Mouse (Mus musculus): Measurements from ENCODE around the gene Stk11ip. TPM values are rescaled to one million over a fixed set of nuclear protein-coding genes. Genes with fewer than 3 reads are reported as not detected.

Gene Stk11ip
- polyA plus RNA-seq, 1 experiment: 50.6 TPM

DNA sequence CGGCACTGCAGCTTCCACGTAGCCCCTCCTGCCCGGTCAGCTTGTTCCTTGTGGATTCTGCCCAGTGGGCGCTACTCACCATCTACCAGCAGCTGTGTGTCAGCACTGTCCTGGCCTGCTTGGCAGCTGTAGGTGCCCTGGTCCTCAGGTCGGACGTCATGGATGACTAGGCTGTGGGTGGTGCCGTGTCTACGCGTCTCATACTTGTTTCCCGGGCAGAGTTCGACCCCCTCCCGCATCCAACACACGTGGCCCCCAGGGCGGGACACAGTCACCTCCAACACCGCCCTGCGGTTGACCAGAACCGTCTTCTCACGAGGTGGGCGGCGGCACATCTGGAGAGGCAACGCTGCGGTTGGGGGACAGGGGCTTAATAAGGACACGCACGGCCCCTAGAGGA lies 34.8 kb upstream of the Stk11ip start:
- WGBS: 37% methylated on average over 24 of the region's 24 CpGs
- no peak for TF ChIP-seq CTCF (IDR thresholded peaks at IDR 0.05; ENCODE audit: insufficient read depth, low read length)
- TF ChIP-seq POLR2A (IDR thresholded peaks at IDR 0.05; ENCODE audit: borderline replicate concordance, extremely low read depth, low read depth, low read length): no peak
- no peak for DNase-seq
- no peak overlapping the region for H3K4me3 ChIP-seq (replicated peaks; ENCODE audit: extremely low read depth, low read depth, low read length)
- peaks cover 2% of the 10 kb centered on the region; the same call in 1 of the 2 replicates for H3K4me1 ChIP-seq (ENCODE audit: control insufficient read depth, insufficient read depth, low read length)

DNA sequence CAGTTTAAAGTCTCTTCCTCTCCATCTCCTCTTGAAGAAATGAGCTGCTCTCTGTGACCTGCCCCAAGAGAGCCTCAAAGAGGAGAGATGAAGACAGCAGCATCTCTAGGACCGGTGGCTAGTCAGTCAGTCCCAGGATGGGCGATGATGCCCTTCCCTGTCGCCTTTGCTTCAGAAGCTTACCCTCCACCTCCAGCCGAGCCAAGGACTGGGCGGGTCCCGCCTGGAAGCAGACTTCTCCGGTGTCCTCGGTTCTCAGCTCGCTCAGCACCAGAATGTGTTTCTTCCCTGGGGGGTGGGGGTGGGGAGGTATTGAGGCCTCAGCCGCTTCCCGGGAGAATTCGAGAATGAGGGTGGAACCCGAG lies 34.3 kb upstream of the Stk11ip start:
- no peak for TF ChIP-seq POLR2A (IDR thresholded peaks at IDR 0.05; ENCODE audit: borderline replicate concordance, extremely low read depth, low read depth, low read length)
- TF ChIP-seq CTCF (IDR thresholded peaks at IDR 0.05; ENCODE audit: insufficient read depth, low read length): no peak
- peaks cover 2% of the 10 kb centered on the region; the same call in 1 of the 2 replicates for H3K4me1 ChIP-seq (ENCODE audit: control insufficient read depth, insufficient read depth, low read length)
- DNase-seq: no peak
- WGBS: 18% methylated on average over 13 of the region's 13 CpGs
- H3K4me3 ChIP-seq (replicated peaks; ENCODE audit: extremely low read depth, low read depth, low read length): peak overlapping the region; percentile 55

DNA sequence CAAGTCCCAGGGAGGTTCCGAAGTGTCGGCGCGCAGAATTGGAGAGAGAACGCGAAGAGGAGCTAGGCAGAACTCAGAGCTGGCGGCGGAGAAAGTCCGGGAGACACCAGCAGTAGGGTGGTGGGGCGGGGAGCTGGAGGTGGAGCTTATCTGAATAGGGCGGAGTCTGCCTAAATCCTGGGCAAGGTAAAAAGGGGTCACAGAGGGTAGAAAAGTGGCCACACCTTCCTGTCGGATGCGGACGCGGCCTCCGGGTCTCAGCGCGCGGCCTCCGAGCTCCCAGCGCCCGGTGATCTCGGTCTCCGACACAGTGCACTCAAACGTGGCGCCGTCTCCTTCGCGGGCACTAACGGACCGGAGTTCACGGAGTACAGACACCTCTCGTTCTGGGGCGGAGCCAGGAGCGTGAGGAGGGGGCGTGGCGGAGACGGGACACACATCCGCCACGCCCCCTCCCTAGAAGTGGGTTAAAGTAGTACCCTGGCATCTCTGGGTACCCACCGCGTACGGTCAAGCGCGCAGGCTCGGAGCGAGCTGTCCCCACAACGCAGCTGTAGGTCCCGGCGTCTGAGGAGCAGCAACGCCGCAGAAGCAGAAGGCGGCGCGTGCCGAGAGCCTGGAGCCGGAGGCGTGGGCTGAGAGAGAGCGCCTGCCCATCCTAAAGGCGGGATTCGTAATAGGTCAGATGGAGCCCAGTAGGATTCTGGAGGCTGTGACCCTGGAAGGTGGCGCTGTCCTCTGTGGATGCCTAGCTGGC lies 33.7 kb upstream of the Stk11ip start:
- 5% methylated on average over 62 of the region's 62 CpGs for WGBS

DNA sequence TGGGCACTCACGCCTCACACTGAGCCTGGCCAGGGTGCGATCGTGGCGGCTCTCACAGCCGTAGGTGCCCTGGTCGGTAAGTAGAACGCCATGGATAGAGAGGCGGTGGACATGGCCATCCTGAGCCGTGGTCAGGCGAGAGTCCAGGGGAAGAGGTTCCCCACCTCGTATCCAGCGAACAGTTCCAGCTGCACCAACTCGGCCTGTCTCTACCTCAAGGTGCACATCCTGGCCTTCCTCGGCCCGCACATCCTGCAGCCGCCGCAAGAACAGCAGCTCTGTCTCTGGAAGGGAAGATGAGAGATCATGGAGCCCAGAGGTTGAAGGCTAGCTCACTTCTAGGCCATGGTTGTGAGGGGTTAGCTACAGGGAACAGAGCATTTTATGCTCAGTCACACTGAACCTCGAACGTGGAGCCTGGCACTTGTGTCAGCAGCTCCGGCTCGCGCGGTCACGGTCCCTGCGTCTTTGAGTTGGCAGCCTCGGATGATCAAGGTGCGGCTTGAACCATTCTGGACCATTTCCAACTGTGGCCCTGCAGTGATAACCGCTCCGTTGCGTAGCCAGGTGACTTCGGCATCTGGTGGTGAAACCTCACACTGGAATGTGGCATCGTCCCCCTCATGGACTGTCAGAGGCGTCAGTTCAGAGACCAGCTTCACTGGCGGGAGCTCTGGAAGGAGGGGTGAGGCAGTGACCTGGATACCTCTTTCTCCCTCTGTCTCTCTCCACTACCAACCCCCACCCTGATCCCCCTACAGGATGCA lies 30.4 kb upstream of the Stk11ip start:
- no peak overlapping the region for H3K4me3 ChIP-seq (replicated peaks; ENCODE audit: extremely low read depth, low read depth, low read length)
- WGBS: 92% methylated on average over 34 of the region's 34 CpGs
- TF ChIP-seq CTCF (IDR thresholded peaks at IDR 0.05; ENCODE audit: insufficient read depth, low read length) (no peak), POLR2A (IDR thresholded peaks at IDR 0.05; ENCODE audit: borderline replicate concordance, extremely low read depth, low read depth, low read length) (no peak)
- no peak for DNase-seq
- peaks cover 2% of the 10 kb centered on the region; the same call in 1 of the 2 replicates for H3K4me1 ChIP-seq (ENCODE audit: control insufficient read depth, insufficient read depth, low read length)

More for the DNA sequence above, 33.7 kb upstream of the Stk11ip start:
- H3K4me1 ChIP-seq (ENCODE audit: control insufficient read depth, insufficient read depth, low read length): peaks cover 2% of the 10 kb centered on the region; the same call in 1 of the 2 replicates
- peak; percentile 81 for DNase-seq
- H3K4me3 ChIP-seq (replicated peaks; ENCODE audit: extremely low read depth, low read depth, low read length): peak overlapping the region; percentile 55
- TF ChIP-seq CTCF (IDR thresholded peaks at IDR 0.05; ENCODE audit: insufficient read depth, low read length): no peak
- no peak for TF ChIP-seq POLR2A (IDR thresholded peaks at IDR 0.05; ENCODE audit: borderline replicate concordance, extremely low read depth, low read depth, low read length)

DNA sequence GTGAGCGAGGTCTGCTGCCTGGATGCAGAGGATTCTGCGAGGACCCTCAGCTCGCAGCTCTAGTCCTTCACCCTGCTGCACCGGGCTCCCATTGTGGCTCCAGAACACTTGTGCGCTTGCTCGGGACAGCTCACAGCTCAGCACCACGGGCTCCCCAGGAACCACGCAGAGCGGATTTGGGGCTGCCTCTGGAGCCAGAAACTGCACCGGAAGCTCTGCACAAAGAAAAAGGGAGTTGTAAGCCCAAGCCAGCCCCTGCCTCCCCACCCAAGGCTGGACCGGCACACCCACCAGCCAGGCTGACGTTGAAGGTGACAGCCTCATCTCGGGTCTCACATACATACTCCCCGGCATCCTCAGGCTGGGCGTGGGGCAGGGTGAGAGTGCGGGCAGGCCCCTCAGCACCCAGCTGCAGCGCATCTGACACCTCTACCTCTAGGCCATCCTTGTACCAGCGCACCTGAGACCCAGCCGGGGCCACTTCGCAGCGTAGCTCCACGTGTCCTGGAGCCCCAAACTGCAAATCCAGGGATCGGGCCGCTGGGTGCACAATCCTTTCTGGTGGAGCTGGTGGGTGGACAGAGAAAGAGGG lies 28.7 kb upstream of the Stk11ip start:
- no peak overlapping the region for H3K4me3 ChIP-seq (replicated peaks; ENCODE audit: extremely low read depth, low read depth, low read length)
- TF ChIP-seq CTCF (IDR thresholded peaks at IDR 0.05; ENCODE audit: insufficient read depth, low read length) (no peak), POLR2A (IDR thresholded peaks at IDR 0.05; ENCODE audit: borderline replicate concordance, extremely low read depth, low read depth, low read length) (no peak)
- no peak for DNase-seq
- peaks cover 2% of the 10 kb centered on the region; the same call in 1 of the 2 replicates for H3K4me1 ChIP-seq (ENCODE audit: control insufficient read depth, insufficient read depth, low read length)
- WGBS: 79% methylated on average over 24 of the region's 24 CpGs

DNA sequence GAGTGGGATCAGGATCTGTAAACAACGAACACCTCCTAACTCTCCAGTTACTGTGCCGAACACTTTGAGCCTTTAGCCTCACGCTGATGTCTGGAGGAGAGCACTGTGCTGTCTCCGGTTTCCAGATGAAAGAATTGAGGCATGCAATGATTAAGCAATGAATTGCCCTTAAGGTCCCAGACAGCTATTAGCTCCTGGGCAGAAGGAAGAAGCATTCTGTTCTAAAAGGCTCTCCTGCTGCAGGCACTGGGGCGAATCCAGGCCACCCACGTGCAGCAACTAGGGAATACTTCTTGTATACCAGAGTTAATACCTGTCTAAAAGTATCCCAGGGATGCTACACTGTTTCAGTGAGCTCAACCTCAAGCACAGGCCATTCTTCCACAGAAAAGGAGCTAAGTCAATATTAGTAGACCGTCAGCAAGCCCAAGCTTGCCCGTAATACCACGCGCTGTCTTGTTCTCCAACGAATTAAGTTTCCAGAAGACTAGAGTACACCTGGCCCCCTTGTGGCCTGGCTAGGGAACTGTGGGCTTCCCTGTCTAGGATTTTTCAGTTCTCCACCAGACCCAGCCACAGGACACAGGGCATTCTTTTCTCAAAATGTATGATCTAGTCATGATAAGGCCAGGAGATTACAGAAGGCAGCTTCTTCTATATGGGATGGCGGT lies 26.3 kb upstream of the Stk11ip start:
- WGBS: 68% methylated on average over 12 of the region's 12 CpGs
- H3K4me1 ChIP-seq (ENCODE audit: control insufficient read depth, insufficient read depth, low read length): no peaks in the 10 kb centered on the region
- H3K4me3 ChIP-seq (replicated peaks; ENCODE audit: extremely low read depth, low read depth, low read length): no peak overlapping the region
- DNase-seq: peak; percentile 23
- peak; percentile 74 for TF ChIP-seq CTCF (IDR thresholded peaks at IDR 0.05; ENCODE audit: insufficient read depth, low read length)
- no peak for TF ChIP-seq POLR2A (IDR thresholded peaks at IDR 0.05; ENCODE audit: borderline replicate concordance, extremely low read depth, low read depth, low read length)

DNA sequence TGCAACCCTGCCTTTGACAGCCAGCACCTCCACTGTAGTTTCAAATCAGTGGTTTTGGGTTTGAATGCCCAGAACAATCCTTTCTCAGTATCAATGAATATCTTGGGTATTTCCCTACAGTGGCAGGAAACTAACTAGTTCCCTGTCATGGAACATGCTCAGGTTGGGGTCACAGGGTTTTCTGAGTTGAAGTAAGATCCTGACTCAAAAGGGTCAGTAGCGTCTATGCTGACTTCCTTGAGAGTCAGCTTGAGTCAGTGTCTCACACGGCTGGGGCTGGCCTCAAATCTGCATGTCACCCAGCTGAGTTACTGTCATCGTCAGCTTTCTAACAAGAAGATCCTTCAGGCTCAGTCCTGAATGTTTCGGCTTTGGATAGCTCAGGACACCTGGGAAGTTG lies 22.4 kb upstream of the Stk11ip start:
- no peaks in the 10 kb centered on the region for H3K4me1 ChIP-seq (ENCODE audit: control insufficient read depth, insufficient read depth, low read length)
- TF ChIP-seq POLR2A (IDR thresholded peaks at IDR 0.05; ENCODE audit: borderline replicate concordance, extremely low read depth, low read depth, low read length) (no peak), CTCF (IDR thresholded peaks at IDR 0.05; ENCODE audit: insufficient read depth, low read length) (no peak)
- H3K4me3 ChIP-seq (replicated peaks; ENCODE audit: extremely low read depth, low read depth, low read length): no peak overlapping the region
- WGBS: 85% methylated on average over 4 of the region's 4 CpGs
- no peak for DNase-seq

DNA sequence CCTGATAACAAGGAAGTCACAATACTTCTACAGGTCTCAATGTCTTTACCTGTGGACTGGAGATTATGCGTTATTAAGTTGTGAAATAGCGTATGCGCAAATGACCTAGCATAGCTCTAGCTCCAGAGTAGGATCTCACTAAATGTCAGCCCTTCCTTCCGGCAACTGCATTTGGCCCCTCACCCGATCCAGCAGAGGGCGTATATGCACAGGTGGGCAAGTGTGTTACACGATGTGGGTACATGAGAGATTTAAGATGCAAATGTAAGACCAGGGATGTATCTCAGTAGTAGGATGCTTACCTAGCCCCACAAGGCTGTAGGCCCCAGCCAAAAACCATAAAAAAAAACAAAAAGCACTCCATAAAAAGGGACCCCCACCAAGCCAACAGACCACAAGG lies 21.9 kb upstream of the Stk11ip start:
- 81% methylated on average over 7 of the region's 7 CpGs for WGBS

DNA sequence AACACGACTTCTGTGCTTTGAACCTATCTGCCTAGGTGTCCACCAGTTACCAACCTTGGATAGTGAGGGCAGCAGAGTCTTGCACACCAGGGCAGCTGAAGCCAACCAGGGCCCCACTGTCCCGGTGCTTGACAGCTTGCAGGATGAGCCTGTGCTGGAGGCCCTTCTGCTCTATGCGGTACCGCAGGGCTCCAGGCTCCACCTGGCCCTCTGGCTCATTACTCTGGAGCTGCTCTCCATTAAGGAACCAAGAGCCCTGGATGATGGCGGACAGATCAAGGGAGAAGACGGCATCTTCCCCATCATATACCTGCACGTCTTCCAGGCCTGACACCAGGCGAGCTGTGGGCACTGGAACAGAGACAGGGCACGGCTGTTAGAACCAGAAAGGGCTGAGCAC lies 19.4 kb upstream of the Stk11ip start:
- no peak overlapping the region for H3K4me3 ChIP-seq (replicated peaks; ENCODE audit: extremely low read depth, low read depth, low read length)
- TF ChIP-seq POLR2A (IDR thresholded peaks at IDR 0.05; ENCODE audit: borderline replicate concordance, extremely low read depth, low read depth, low read length) (no peak), CTCF (IDR thresholded peaks at IDR 0.05; ENCODE audit: insufficient read depth, low read length) (no peak)
- DNase-seq: no peak
- 94% methylated on average over 9 of the region's 9 CpGs for WGBS
- H3K4me1 ChIP-seq (ENCODE audit: control insufficient read depth, insufficient read depth, low read length): no peaks in the 10 kb centered on the region

More for the DNA sequence above, 21.9 kb upstream of the Stk11ip start:
- no peak for DNase-seq
- Histone ChIP-seq H3K4me1 (ENCODE audit: control insufficient read depth, insufficient read depth, low read length) (no peaks in the 10 kb centered on the region), H3K4me3 (replicated peaks; ENCODE audit: extremely low read depth, low read depth, low read length) (no peak overlapping the region)
- TF ChIP-seq POLR2A (IDR thresholded peaks at IDR 0.05; ENCODE audit: borderline replicate concordance, extremely low read depth, low read depth, low read length) (no peak), CTCF (IDR thresholded peaks at IDR 0.05; ENCODE audit: insufficient read depth, low read length) (0 out of 2 replicates have a peak, but pooled peaks have one; percentile 1)
